Mouse (Mus musculus) G1E (cell line): ENCODE measurements at regions not wholly inside any gene's neighbourhood (a gene's known extent, or its start where the extent isn't known, plus 50 kb on each side); places are given as distances from the start of the nearest gene placed in this dataset.

Experiments used
- CTCF ChIP-seq: IDR thresholded peaks from 2 replicates; pipeline ENCODE4 v1.5.1; 2012; ENCODE audit warnings: low read depth, low read length, inconsistent platforms, mixed read lengths
- GATA1 ChIP-seq: IDR thresholded peaks from 2 replicates; pipeline ENCODE4 v1.6.1; 2012; ENCODE audit warnings: borderline replicate concordance, low read length, inconsistent platforms, mixed read lengths
- GATA2 ChIP-seq: IDR thresholded peaks from 2 replicates; pipeline ENCODE4 v1.6.1; 2012; ENCODE audit warnings: low read depth, low read length, inconsistent platforms, borderline replicate concordance
- POLR2AphosphoS5 ChIP-seq: IDR thresholded peaks from 2 replicates; pipeline ENCODE4 v1.6.1; 2012; ENCODE audit warnings: low read depth, low read length, inconsistent platforms; ENCODE audit not compliant: insufficient replicate concordance
- TAL1 ChIP-seq: conservative IDR thresholded peaks from 2 replicates; pipeline ENCODE4 v1.6.1; 2012; ENCODE audit warnings: low read depth, low read length, inconsistent platforms, mixed read lengths

DNA sequence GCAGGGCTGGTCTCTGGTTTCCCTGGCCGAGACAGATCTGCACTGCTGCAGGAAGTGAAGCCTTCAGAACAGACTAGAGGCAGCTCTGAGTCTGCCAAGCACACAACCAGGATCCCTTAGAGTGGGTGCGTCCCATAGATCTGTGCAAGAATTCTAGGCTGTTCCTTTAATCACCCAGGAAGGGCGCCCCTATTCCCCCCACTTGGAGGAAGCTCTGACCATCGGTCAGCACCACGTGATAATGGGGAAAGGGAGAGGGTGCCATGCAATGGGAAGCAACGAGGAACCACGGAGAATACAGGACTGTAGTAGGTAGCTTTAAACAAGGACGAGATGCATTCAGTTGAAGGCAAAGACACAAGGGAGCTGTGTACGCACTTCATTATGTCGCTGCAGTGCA, 101.1 kb downstream of the Tmem30b start:
- TF ChIP-seq CTCF, result no peak
- TF ChIP-seq POLR2AphosphoS5, result no peak
- TF ChIP-seq TAL1, result no peak
- TF ChIP-seq GATA1, result no peak
- TF ChIP-seq GATA2, result no peak
